Mouse (Mus musculus): Measurements from ENCODE around the gene Chkb.

- TF ChIP-seq CTCF (IDR thresholded peaks at IDR 0.05; ENCODE audit: low read depth) (peak; percentile 6; the same call in 1 of the 2 replicates), EP300 (IDR thresholded peaks at IDR 0.05; ENCODE audit: low read depth) (no peak)
Measured at GRCm38 (mm10) chr15:89475611-89476474, 46.1 kb upstream of the Chkb start.
